Mouse (Mus musculus) right cerebral cortex, adult 18-20 months (tissue): ENCODE data around the gene Olfr1002.
"Not testable (repeated sequence)": the region's sequence is repeated elsewhere in the genome, so short reads cannot be mapped to it uniquely, and the experiment has no call there.

Source experiments
- DNase-seq: peaks from one replicate; pipeline ENCODE4 v3.0.0; 2022; ENCODE audit warnings: mixed read lengths

Gene Olfr1002

GRCm38 (mm10) chr2:85650604-85651003 is at the start of gene Olfr1002:
Gene Olfr1002 (minus strand): TSS chr2:85650704.
- DNase-seq = no peak

GRCm38 (mm10) chr2:85689131-85689530 is 38.6 kb upstream of the Olfr1002 start, which contains the start of gene Olfr1008:
Gene Olfr1008 (plus strand): TSS chr2:85689431.
- no peak for DNase-seq

GRCm38 (mm10) chr2:85678667-85679066 is 28.2 kb upstream of the Olfr1002 start, which contains the start of gene Olfr1006:
Gene Olfr1006 (minus strand): TSS chr2:85678767.
- DNase-seq = no peak

DNA sequence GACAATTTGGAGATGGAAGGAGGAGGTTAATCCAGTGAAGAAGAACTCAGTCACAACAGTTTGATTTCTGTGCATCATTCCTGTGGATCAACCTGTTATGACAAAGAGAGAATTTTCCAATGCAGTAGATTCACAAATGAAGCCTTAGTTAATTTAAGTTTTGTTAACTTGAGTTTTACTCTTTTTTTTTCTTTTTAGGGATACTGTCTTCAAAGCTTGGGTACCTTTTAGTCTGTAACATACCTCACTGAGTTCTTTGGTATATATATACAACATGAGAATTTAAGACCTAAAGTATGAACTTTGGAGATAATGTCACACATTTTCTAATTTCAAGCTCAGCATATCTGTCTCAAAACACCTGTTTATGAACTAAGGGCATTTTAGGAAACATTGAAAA is 13.9 kb upstream of the Olfr1002 start, which contains the start of gene Olfr154:
Gene Olfr154 (minus strand): TSS at position 101 of the 400 bp plus-strand sequence.
- DNase-seq = not testable (repeated sequence)

GRCm38 (mm10) chr2:85611803-85612202 is 38.7 kb downstream of the Olfr1002 start, which contains the start of gene Olfr1000:
Gene Olfr1000 (minus strand): TSS chr2:85611903.
- no peak for DNase-seq
